Mouse (Mus musculus) CH12F3 (cell line): ENCODE results near the gene Cnot3.
"Not testable (repeated sequence)": the region's sequence is repeated elsewhere in the genome, so short reads cannot be mapped to it uniquely, and the experiment has no call there.

Source experiments
- in situ Hi-C: fragments of 300-500 bp; cut with MboI; formaldehyde crosslinking; loops from 2 replicates; pipeline ENCODE4 v1.14.3; 2020; ENCODE audit warnings: low sequenced_read_pairs

Cnot3 gene

DNA sequence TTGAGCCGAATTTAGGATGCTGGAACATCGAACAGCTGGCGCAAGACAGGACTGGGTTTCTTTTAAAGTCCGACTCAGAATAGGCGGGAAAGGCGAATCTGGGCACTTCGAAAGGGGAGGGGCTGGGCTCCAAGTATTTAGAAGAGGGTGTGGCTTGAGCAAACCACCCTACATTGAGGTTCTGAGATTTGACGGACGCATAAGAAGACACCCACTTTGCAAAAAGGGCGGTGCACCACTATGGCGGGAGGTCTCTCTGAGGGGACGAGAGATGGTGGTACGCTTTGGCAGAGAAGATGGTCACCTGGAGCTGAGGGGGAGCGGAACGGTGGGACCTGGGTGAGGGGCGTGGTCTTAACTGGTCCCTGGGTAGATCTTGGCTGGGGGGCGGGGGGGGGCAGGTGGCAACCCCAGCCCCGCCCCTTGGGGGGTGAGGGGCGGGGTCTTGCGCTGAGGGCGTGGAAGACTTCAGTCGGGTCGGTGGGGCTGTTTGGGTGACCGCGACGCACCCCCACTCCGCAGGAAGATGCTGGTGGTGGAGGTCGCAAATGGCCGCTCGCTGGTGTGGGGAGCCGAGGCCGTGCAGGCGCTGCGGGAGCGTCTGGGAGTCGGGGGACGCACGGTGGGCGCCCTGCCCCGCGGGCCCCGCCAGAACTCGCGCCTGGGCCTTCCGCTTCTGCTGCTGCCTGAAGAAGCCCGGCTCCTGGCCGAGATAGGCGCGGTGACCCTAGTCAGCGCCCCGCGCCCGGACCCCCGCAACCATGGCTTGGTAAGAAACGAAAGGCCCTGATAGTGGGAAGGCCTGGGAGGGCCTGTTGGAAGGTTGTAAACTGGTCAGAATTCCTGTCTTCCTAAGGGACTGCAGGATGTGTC lies 49.2 kb downstream of the Cnot3 start:
- in situ Hi-C loops = no loop called here

DNA sequence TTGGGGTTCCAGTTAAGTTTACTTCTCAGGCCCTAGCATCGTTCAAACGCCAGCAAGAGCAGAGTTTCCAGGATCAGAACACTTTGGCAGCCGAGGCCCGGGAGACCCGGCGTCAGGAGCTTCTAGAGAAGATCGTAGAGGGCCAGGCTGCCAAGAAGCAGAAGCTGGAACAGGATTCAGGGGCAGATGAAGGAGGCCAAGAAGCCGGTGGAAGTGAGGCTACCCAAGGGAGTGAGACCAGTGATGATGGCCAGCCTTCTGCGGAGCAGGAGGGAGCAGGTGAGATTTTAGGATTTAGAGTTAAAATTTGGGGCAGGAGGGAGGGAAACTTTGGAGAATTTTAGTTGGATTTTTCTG lies 49.9 kb downstream of the Cnot3 start:
- in situ Hi-C loops = not testable (repeated sequence)

DNA sequence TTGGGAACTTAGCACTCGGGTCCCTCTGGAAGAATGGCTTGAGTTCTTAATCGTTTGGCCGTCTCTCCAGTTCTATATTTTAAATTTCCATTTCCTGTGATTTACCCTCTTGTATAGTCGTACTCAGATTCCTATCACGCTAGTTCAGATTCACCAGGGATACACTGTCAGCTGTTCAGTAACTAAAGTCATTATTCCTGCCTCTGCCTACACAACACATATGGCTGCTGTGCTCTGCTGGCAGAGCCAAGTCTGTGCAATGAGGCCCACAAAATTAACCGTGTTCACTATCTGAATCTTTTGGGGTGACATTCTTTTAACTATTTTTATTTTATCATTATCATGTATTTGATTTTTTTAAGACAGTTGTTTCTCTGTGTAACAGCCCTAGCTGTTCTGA lies 53.4 kb downstream of the Cnot3 start:
- in situ Hi-C loops = no loop called here

DNA sequence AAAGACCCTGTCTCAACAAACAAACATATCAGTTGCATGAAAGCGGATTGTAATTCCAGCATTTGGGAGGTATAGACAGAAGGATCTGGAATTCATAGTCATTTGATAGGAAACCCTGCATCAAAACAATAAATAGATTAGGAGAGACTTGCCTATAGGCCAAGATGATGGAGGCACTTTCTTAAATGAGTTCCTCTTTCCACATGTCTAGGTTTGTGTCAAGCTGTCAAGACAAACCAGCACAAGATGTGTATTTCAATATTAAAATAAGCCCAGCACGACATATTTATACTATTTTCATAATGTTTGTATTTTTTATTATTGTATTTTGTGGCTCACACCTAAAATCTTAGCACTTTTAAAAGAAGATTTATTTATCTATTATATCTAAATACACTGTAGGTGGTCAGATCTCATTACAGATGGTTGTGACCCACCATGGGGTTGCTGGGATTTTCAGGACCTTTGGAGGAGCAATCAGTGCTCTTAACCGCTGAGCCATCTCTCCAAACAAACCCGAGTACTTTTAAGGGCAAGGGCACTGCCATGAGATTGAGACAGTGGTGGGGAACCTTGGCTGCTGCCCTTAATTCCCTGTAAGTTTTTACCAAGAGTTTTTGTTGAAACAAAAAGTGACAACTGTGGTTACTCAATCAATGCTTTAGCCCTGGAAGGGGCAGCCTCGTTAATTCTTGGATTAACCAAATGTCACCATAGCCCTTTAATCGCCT lies 58.2 kb downstream of the Cnot3 start:
- in situ Hi-C loops = no loop called here

DNA sequence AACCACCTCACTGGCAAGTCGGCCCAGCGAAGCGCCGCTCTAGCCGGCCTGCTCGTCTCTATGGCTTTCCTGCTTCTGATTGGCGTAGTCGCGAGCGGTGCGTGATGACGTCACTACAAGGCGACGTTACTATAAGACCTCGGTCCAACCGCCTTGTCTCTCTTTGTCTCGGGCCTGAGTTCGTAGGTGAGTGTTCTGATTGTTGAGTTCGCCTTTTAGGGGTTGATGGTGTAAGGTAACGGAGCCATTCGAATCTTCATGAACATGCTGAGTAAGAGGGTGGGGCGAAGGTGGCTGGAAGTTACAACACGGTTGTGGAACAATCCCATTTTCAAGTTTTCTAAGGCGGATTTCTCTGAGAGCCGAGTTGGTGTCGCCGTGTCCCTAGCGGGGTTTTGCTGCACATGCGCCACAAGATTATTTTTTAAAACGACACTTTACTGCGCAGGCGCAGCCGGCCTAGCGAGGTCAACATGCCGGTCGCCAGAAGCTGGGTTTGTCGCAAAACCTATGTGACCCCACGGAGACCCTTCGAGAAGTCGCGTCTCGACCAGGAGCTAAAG lies 58.9 kb downstream of the Cnot3 start, which contains the start of gene Rps9:
Gene Rps9, plus strand, starts transcription at position 115 of the 563 bp plus-strand sequence.
- in situ Hi-C loops = no loop called here

DNA sequence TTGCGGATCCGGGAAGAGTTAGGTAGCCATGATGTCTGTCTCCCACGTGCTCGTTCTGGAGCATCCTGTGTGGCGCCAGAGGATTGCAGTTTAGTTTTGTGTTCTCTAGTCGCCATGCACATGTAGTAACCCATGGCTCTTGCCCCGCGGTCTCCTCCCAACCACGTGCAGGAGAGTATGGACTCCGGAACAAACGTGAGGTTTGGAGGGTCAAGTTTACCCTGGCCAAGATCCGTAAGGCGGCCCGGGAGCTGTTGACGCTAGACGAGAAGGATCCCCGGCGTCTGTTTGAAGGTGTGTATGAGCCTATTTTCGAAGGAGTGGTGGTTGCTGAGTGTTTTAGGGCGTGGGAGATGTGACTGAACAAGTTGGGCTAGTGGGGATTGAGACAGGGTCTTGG lies 59.4 kb downstream of the Cnot3 start:
- in situ Hi-C loops = no loop called here

DNA sequence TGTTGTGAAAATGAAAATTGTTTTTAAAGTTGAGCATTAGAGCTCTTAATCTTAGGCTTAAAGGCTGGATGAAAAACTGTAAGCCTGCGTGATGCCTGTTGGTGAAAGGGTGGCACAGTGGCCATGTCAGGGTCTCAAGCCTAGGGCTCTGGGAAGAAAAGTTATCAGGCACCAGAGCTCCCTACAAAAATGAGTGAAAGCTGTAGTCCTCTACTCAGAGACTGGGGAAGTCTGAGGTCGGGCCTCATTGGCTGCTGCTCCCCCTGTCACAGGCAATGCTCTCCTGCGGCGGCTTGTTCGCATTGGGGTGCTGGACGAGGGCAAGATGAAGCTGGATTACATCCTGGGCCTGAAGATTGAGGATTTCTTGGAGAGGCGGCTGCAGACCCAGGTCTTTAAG lies 60.4 kb downstream of the Cnot3 start:
- in situ Hi-C loops = not testable (repeated sequence)

DNA sequence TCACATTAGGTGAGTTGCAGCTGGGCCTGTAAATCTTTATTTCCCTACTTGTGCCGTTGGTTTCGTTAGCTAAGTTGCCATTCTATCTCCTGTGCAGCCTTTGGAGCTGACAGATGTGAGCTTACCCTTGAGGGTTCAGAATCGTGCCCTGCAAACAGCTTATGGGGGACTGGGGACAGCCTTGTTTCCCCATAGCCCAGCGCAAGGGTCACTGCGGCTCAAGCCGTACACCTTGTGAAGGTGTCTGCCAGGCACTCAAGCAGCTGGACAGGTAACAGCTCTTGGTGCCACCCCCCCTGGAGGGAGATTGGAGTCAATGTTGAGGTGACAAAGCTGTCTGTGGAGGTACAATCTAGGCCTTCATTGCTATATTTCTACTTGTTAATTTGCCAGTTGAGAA lies 60.8 kb downstream of the Cnot3 start:
- in situ Hi-C loops = no loop called here

DNA sequence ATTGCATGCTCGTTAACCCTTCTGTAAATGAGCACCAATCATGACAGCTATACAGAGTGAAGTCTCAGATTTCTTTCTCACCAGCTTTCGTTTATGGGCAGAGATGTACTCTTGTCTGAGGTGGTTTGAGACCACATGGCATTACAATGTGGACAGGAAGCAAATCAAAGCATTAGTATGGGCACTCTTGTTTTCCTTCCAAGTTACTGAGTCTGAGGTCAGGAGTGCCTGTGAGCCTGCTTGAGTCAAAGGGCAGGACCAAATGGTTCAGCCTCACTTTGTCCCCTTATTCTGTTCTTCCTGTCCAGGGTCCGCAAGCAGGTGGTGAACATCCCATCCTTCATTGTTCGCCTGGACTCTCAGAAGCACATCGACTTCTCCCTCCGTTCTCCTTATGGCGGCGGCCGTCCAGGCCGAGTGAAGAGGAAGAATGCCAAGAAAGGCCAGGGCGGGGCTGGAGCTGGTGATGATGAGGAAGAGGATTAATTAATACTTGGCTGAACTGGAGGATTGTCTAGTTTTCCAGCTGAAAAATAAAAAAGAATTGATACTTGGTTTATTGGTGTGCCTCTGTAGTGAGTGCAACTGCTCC lies 61.4 kb downstream of the Cnot3 start:
- in situ Hi-C loops = no loop called here

DNA sequence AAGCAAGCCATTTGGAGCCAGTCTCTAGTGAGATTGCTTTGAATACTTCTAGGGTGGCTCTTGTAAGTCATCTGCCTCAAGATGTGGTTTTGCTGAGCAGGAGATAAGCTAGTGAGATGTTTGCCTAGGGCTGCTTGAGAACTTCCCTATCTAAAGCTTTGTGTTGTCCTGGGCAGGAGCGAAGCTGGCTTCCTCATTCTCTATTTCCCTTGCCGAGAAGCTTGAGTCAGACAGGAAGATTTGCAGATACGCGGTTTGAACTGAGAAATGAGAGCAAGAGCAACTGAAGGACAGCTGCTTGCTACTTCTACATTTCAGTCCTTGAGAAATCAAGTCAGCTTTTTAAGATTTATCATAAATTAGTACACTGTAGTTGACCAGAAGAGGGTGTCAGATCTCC lies 62.0 kb downstream of the Cnot3 start:
- in situ Hi-C loops = no loop called here

DNA sequence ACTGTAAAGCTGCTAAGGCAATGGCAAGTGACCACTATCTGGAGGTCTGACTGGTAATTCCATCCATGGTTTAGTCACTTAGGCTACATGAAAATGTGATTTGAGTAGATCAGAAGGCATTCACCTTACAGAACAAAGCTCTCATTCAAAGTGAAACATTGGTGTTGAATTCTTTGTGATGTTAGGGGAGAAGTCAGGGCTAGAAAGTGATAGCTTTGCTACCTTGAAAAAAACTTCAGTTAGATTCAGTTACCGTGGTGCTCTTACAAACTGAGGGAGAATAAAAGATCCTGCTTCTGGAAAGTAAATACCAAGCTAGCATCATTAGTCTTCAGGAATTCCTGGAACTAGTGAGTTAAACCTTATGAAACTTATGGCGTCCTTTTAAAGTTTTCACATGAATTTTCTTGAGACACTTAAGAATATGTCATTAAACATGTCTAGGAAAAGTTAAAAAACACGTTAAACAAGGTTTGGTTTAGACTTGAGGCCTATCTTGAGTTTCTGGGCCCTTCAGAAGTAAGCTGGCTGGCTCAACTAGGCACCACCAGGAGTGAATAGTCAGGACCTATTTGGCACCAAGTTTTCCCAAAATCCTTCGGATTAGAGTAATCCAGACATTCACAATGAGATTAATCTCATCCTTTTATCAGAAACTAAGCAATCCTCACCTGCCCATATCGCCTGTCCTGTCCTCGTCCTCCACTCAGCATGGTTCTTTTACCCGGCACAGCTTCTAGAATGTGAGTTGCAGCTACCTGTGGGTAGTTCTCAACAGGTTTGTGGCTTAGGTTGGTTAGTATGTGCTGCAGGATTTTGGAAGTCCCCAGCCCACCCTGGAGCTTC lies 62.7 kb downstream of the Cnot3 start:
- in situ Hi-C loops = no loop called here

DNA sequence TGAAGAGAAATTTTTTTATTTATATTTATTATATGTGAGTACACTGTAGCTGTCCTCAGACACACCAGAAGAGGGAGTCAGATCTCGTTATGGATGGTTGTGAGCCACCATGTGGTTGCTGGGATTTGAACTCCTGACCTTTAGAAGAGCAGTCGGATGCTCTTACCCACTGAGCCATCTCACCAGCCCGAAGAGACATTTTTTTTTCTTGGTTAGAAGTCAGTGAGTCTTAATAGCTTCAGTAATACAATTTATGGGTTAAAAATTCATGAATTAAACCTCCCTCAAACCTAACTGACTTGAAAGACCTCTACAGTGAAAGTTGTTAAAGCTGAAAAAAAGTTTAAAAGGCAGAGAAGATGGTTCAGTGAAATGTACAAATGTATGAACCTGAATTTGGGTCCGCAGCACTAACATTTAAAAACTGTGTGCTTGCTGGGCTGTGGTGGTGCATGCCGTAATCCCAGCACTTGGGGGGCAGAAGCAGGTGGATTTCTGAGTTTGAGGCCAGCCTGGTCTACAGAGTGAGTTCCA lies 63.4 kb downstream of the Cnot3 start:
- in situ Hi-C loops = not testable (repeated sequence)

DNA sequence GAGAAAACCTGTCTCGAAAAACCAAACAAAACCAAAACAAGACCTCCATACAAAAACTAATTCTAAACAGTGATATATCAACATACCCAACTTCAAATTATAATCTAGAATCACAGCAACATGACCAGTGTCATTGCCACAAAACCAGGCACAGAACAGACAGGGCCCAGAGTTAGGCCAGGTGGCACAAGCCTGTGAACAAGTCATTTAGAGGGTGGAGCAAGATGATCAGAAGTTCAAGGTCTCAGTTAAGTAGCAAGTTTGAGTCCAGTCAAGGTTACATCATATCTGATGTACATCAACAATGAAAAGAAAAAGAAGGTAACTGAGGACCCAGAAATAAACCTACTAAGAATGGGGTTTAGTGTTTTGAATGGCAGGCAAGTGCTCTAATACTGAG lies 63.9 kb downstream of the Cnot3 start:
- in situ Hi-C loops = no loop called here
